Comparison of ENCODE assay signal across 18 mouse cellular contexts in genomic region chr14:48005929-48006309, GRCm38 (mm10).
A peak's percentile ranks its signal among the peaks of the same experiment; 100 is the strongest.
DNase-seq lines count a peak whose midpoint lies in the region; ATAC-seq and TF ChIP-seq lines count a peak whose summit lies in the region.
"Had no signal": no experiment of that assay in that cellular context is flagged by ENCODE, and none has a peak within 500 bp of the region (broad histone marks: within the 10 kb centered on the region; RNA-seq: fewer than 3 reads in every experiment).

No protein-coding gene starts in this region.

- no peak overlapping the region for H3K27ac ChIP-seq in forebrain, embryonic 16.5 days (ENCODE audit: low read length)
- H3K27ac ChIP-seq in forebrain, postnatal 0 days (ENCODE audit: low read depth, low read length) = no peak overlapping the region
- 0 out of 2 replicates have a peak overlapping the region, but pooled peaks have one; percentile 0 for H3K27ac ChIP-seq in cortical plate, adult 2 months (ENCODE audit: insufficient read depth, low read length)
- H3K27ac ChIP-seq: forebrain, embryonic 12.5 days; gastrocnemius, adult 2 months; hindbrain, embryonic 14.5 days had no signal

- no peak overlapping the region for H3K9ac ChIP-seq in forebrain, embryonic 16.5 days (replicated peaks; ENCODE audit: low read depth, low read length)
- no peak overlapping the region for H3K9ac ChIP-seq in forebrain, postnatal 0 days
- H3K9ac ChIP-seq: forebrain, embryonic 12.5 days; hindbrain, embryonic 14.5 days; liver, postnatal 0 days had no signal

- WGBS in forebrain, embryonic 16.5 days = 60% methylated on average over 1 of the region's 1 CpGs
- 62% methylated on average over 1 of the region's 1 CpGs for WGBS in forebrain, postnatal 0 days

- peaks cover 11% of the 10 kb centered on the region for H3K4me1 ChIP-seq in forebrain, embryonic 16.5 days (replicated peaks; ENCODE audit: control insufficient read depth, insufficient read depth, low read length)
- H3K4me1 ChIP-seq in forebrain, postnatal 0 days (ENCODE audit: insufficient read depth) = peaks cover 9% of the 10 kb centered on the region; the same call in 1 of the 2 replicates
- peaks cover 2% of the 10 kb centered on the region for H3K4me1 ChIP-seq in cortical plate, adult 2 months (ENCODE audit: control insufficient read depth, insufficient read depth, low read length)

- H3K9me3 ChIP-seq in forebrain, embryonic 16.5 days (ENCODE audit: control insufficient read depth, low read length) = no peaks in the 10 kb centered on the region
- H3K9me3 ChIP-seq in forebrain, postnatal 0 days (ENCODE audit: low read length) = no peaks in the 10 kb centered on the region
- H3K9me3 ChIP-seq: forebrain, embryonic 12.5 days; G1E had no signal

- no peak overlapping the region for H3K4me2 ChIP-seq in forebrain, embryonic 16.5 days (ENCODE audit: low read length)
- H3K4me2 ChIP-seq in forebrain, postnatal 0 days (ENCODE audit: low read depth) = no peak overlapping the region
- H3K4me2 ChIP-seq: forebrain, embryonic 12.5 days; hindbrain, embryonic 14.5 days had no signal

- TF ChIP-seq POLR2A in cortical plate, adult 2 months (IDR thresholded peaks at IDR 0.05; ENCODE audit: extremely low read depth, insufficient read depth, low read length) = no peak

- no peaks in the 10 kb centered on the region for H3K36me3 ChIP-seq in forebrain, embryonic 16.5 days (ENCODE audit: control insufficient read depth, insufficient read depth)
- H3K36me3 ChIP-seq in forebrain, postnatal 0 days (ENCODE audit: insufficient read depth) = no peaks in the 10 kb centered on the region
- H3K36me3 ChIP-seq: forebrain, embryonic 12.5 days; G1E had no signal

- no peak for DNase-seq in forebrain, postnatal 0 days
- peak; percentile 56 for DNase-seq in kidney, adult 9 months
- peak; percentile 9 to 56 for DNase-seq in kidney, postnatal 36 days
- DNase-seq in right cerebral cortex, postnatal 36 days (ENCODE audit: low spot score in 2 of 2) = no peak
- DNase-seq in lung, postnatal 4 days = no peak
- no peak for DNase-seq in thymus, postnatal 36 days
- DNase-seq: adrenal gland, postnatal 36 days; cerebellum, adult 2 months; cerebellum, postnatal 36 days; gastrocnemius, adult 2 months; heart, postnatal 36 days; liver, postnatal 0 days; thymus, adult 18-20 months had no signal

- TF ChIP-seq CTCF in forebrain, postnatal 0 days (IDR thresholded peaks at IDR 0.05; ENCODE audit: low read depth) = no peak
- no peak for TF ChIP-seq CTCF in cortical plate, adult 2 months (IDR thresholded peaks at IDR 0.05; ENCODE audit: extremely low read depth, insufficient read depth, low read length)

- no peak overlapping the region for H3K4me3 ChIP-seq in forebrain, embryonic 16.5 days (replicated peaks; ENCODE audit: low read length)
- no peak overlapping the region for H3K4me3 ChIP-seq in forebrain, postnatal 0 days (ENCODE audit: low read depth, low read length)
- no peak overlapping the region for H3K4me3 ChIP-seq in cortical plate, adult 2 months (ENCODE audit: insufficient read depth, low read length)
- H3K4me3 ChIP-seq: forebrain, embryonic 12.5 days; gastrocnemius, adult 2 months had no signal

- no peaks in the 10 kb centered on the region for H3K27me3 ChIP-seq in forebrain, embryonic 16.5 days (replicated peaks; ENCODE audit: control insufficient read depth, insufficient read depth, low read length)
- no peaks in the 10 kb centered on the region for H3K27me3 ChIP-seq in forebrain, postnatal 0 days (ENCODE audit: insufficient read depth, low read length)
- H3K27me3 ChIP-seq: forebrain, embryonic 12.5 days had no signal

- ATAC-seq in forebrain, embryonic 16.5 days = 0 out of 2 replicates have a peak, but pooled peaks have one; percentile 18
- ATAC-seq in forebrain, postnatal 0 days = no peak
- ATAC-seq: liver, postnatal 0 days had no signal

Comparison
In these comparisons a context has a peak if more than half of its experiments do, and no peak if none do; other contexts are left out.
1. DNase-seq: peak in kidney, adult 9 months (single experiment) and kidney, postnatal 36 days (2 of 2); none in forebrain, postnatal 0 days (single experiment), right cerebral cortex, postnatal 36 days (0 of 2), lung, postnatal 4 days (0 of 2) and thymus, postnatal 36 days (0 of 2).